Mouse (Mus musculus): ENCODE results near the gene Plpp7.

GRCm38 (mm10) chr2:32065371-32065791, 29.9 kb upstream of the Plpp7 start:
- no peak for TF ChIP-seq POLR2A (IDR thresholded peaks at IDR 0.05; ENCODE audit: control insufficient read depth, extremely low read depth, insufficient read depth, low read length, poor library complexity)
- no peak for TF ChIP-seq CTCF (IDR thresholded peaks at IDR 0.05; ENCODE audit: borderline replicate concordance, control insufficient read depth, extremely low read depth, insufficient read depth, low read length, poor library complexity)

All from thymus, adult 2 months (tissue).